Mouse (Mus musculus) stomach, embryonic 14.5 days (tissue): ENCODE measurements around the gene Itprid2. TPM values are rescaled to one million over a fixed set of nuclear protein-coding genes. Genes with fewer than 3 reads are reported as not detected.

Experiments
- ATAC-seq: fragments of 200-750 bp; cut with Nextera tagmentation; 2 replicates; pipeline ENCODE4 v1.8.0; 2017; ENCODE audit warnings: low read depth, moderate TSS enrichment; ENCODE audit not compliant: insufficient number of reproducible peaks, insufficient read depth, low FRiP score
- H3K27ac ChIP-seq: fragments of 300-500 bp; sonication (generic); 2 replicates; pipeline ENCODE4 v1.5.1; 2014; ENCODE audit warnings: mild to moderate bottlenecking, low read length, moderate library complexity, mixed read lengths
- H3K27me3 ChIP-seq: fragments of 300-500 bp; sonication (generic); 2 replicates; pipeline ENCODE4 v1.6.1; 2014; ENCODE audit warnings: low read length, control low read depth, mixed read lengths; ENCODE audit not compliant: control insufficient read depth, insufficient read depth
- H3K36me3 ChIP-seq: fragments of 300-500 bp; sonication (generic); 2 replicates; pipeline ENCODE4 v1.6.1; 2014; ENCODE audit warnings: mild to moderate bottlenecking, control low read depth, low read length, moderate library complexity, mixed read lengths; ENCODE audit not compliant: control insufficient read depth, insufficient read depth
- H3K4me1 ChIP-seq: fragments of 300-500 bp; sonication (generic); 2 replicates; pipeline ENCODE4 v1.6.1; 2014; ENCODE audit warnings: low read length, control low read depth, mixed read lengths; ENCODE audit not compliant: control insufficient read depth, insufficient read depth
- H3K4me2 ChIP-seq: fragments of 300-500 bp; sonication (generic); replicated peaks from 2 replicates; pipeline ENCODE4 v1.6.1; 2014; ENCODE audit warnings: low read depth, low read length, control low read depth
- H3K4me3 ChIP-seq: fragments of 300-500 bp; sonication (generic); 2 replicates; pipeline ENCODE4 v1.5.1; 2014; ENCODE audit warnings: low read depth, low read length, control low read depth
- H3K9ac ChIP-seq: fragments of 300-500 bp; sonication (generic); replicated peaks from 2 replicates; pipeline ENCODE4 v1.6.1; 2014; ENCODE audit warnings: low read depth, mild to moderate bottlenecking, control low read depth, low read length, moderate library complexity, mixed read lengths
- H3K9me3 ChIP-seq: fragments of 300-500 bp; sonication (generic); 2 replicates; pipeline ENCODE4 v1.6.1; 2016; ENCODE audit warnings: low read depth, low read length, control low read depth; ENCODE audit not compliant: control insufficient read depth
- WGBS: fragments of 180-500 bp; shearing (Covaris S2); extraction: QIAGEN DNeasy Blood & Tissue Kit; methylation state at CpG from one replicate; pipeline ENCODE4 v1.1.7; 2014; 5-methylcytosine and 5-hydroxymethylcytosine counted together
- polyA plus RNA-seq: library from polyadenylated mRNA; unstranded; fragments of >200 nt; fragmentation: Nextera tagmentation; extraction: Ambion mirVana; gene quantifications from 2 replicates; pipeline ENCODE4 v1.2.1, GENCODE M21; 2014

Gene Itprid2
- polyA plus RNA-seq, 1 experiment from 2014 or later = 22.2 TPM

GRCm38 (mm10) chr2:79704773-79705172, 69.6 kb downstream of the Itprid2 start:
- Histone ChIP-seq H3K9ac (no peak overlapping the region), H3K4me2 (no peak overlapping the region), H3K4me3 (no peak overlapping the region), H3K9me3 (no peaks in the 10 kb centered on the region), H3K27me3 (no peaks in the 10 kb centered on the region), H3K4me1 (no peaks in the 10 kb centered on the region), H3K36me3 (no peaks in the 10 kb centered on the region), H3K27ac (no peak overlapping the region)
- 82% methylated on average over 2 of the region's 2 CpGs for WGBS
- no peak for ATAC-seq

GRCm38 (mm10) chr2:79707575-79707974, 72.4 kb downstream of the Itprid2 start, which contains the start of gene Ppp1r1c:
Ppp1r1c (plus strand) TSS chr2:79707780.
- Histone ChIP-seq H3K4me1 (no peaks in the 10 kb centered on the region), H3K9me3 (no peaks in the 10 kb centered on the region), H3K4me2 (no peak within 1 kb of the TSS), H3K36me3 (no peaks in the 10 kb centered on the region), H3K9ac (no peak within 1 kb of the TSS), H3K27me3 (no peaks in the 10 kb centered on the region), H3K27ac (no peak within 1 kb of the TSS), H3K4me3 (no peak within 1 kb of the TSS)
- ATAC-seq = no peak
- WGBS = 85% methylated on average over 6 of the region's 6 CpGs

- Histone ChIP-seq H3K4me2 (no peak overlapping the region), H3K9me3 (no peaks in the 10 kb centered on the region), H3K27me3 (no peaks in the 10 kb centered on the region), H3K4me1 (no peaks in the 10 kb centered on the region), H3K27ac (no peak overlapping the region), H3K36me3 (no peaks in the 10 kb centered on the region), H3K9ac (no peak overlapping the region), H3K4me3 (no peak overlapping the region)
- no peak for ATAC-seq
- 43% methylated on average over 3 of the region's 3 CpGs for WGBS
Observed at GRCm38 (mm10) chr2:79713662-79714091, 78.5 kb downstream of the Itprid2 start.

GRCm38 (mm10) chr2:79714745-79715144, 79.6 kb downstream of the Itprid2 start:
- Histone ChIP-seq H3K27ac (no peak overlapping the region), H3K4me1 (no peaks in the 10 kb centered on the region), H3K27me3 (no peaks in the 10 kb centered on the region), H3K9ac (no peak overlapping the region), H3K9me3 (no peaks in the 10 kb centered on the region), H3K4me2 (no peak overlapping the region), H3K36me3 (no peaks in the 10 kb centered on the region), H3K4me3 (no peak overlapping the region)
- ATAC-seq = no peak
- 70% methylated on average over 6 of the region's 6 CpGs for WGBS

GRCm38 (mm10) chr2:79715925-79716324, 80.8 kb downstream of the Itprid2 start:
- no peak overlapping the region for H3K4me2 ChIP-seq
- no peaks in the 10 kb centered on the region for H3K27me3 ChIP-seq
- H3K36me3 ChIP-seq = no peaks in the 10 kb centered on the region
- H3K4me1 ChIP-seq = no peaks in the 10 kb centered on the region
- no peaks in the 10 kb centered on the region for H3K9me3 ChIP-seq
- no peak for ATAC-seq
- no peak overlapping the region for H3K9ac ChIP-seq
- 61% methylated on average over 2 of the region's 2 CpGs for WGBS
- H3K4me3 ChIP-seq = no peak overlapping the region
- H3K27ac ChIP-seq = no peak overlapping the region

- H3K27ac ChIP-seq = no peak overlapping the region
- H3K4me2 ChIP-seq = no peak overlapping the region
- ATAC-seq = no peak
- no peaks in the 10 kb centered on the region for H3K9me3 ChIP-seq
- no peaks in the 10 kb centered on the region for H3K36me3 ChIP-seq
- H3K9ac ChIP-seq = no peak overlapping the region
- H3K4me3 ChIP-seq = no peak overlapping the region
- no peaks in the 10 kb centered on the region for H3K4me1 ChIP-seq
- no peaks in the 10 kb centered on the region for H3K27me3 ChIP-seq
Observed at GRCm38 (mm10) chr2:79717846-79718245, 82.7 kb downstream of the Itprid2 start.

GRCm38 (mm10) chr2:79722415-79722814, 87.3 kb downstream of the Itprid2 start:
- no peaks in the 10 kb centered on the region for H3K36me3 ChIP-seq
- no peak for ATAC-seq
- 73% methylated on average over 1 of the region's 1 CpGs for WGBS
- H3K4me1 ChIP-seq = no peaks in the 10 kb centered on the region
- H3K9ac ChIP-seq = no peak overlapping the region
- no peaks in the 10 kb centered on the region for H3K9me3 ChIP-seq
- H3K27me3 ChIP-seq = no peaks in the 10 kb centered on the region
- no peak overlapping the region for H3K4me2 ChIP-seq
- no peak overlapping the region for H3K4me3 ChIP-seq
- H3K27ac ChIP-seq = no peak overlapping the region

Other genes with a start within 250 kb of the Itprid2 start
- gene Neurod1, start 178.6 kb upstream of the Itprid2 start, polyA plus RNA-seq = 0.09 and 0.56 TPM in 2 replicates
- 0.50 and 1.4 TPM in 2 replicates for gene Cerkl, start 178.6 kb upstream of the Itprid2 start, polyA plus RNA-seq
- not detected in 2 replicates for gene Ppp1r1c, start 72.4 kb downstream of the Itprid2 start, polyA plus RNA-seq